Mouse (Mus musculus) hematopoietic stem cell, adult 5-6 weeks (primary cell): ENCODE data around the gene Gm10999. TPM values are rescaled to one million over a fixed set of nuclear protein-coding genes. Genes with fewer than 3 reads are reported as not detected.
"Not testable (repeated sequence)": the region's sequence is repeated elsewhere in the genome, so short reads cannot be mapped to it uniquely, and the experiment has no call there.

Experiments used
- ATAC-seq, 2 experiments: fragments of 125-278 bp in 1 of 2; replicated peaks in 1 of 2; 2 replicates each; pipeline ENCODE4 v1.8.0; 2016 to 2017; ENCODE audit warnings: inconsistent platforms in 2 of 2, mild to moderate bottlenecking in 2 of 2, moderate number of reproducible peaks in 2 of 2, low read depth in 1 of 2, moderate TSS enrichment in 1 of 2; ENCODE audit not compliant: low FRiP score in 2 of 2, poor library complexity in 2 of 2, severe bottlenecking in 2 of 2, insufficient read depth in 1 of 2, low TSS enrichment in 1 of 2
- total RNA-seq: library from RNA; stranded (forward); fragments of 172-1452, 232-1000 nt; gene quantifications from 2 replicates; pipeline ENCODE4 v1.2.3, GENCODE M21; 2017

Gene Gm10999
- total RNA-seq, result not detected in 2 replicates

DNA sequence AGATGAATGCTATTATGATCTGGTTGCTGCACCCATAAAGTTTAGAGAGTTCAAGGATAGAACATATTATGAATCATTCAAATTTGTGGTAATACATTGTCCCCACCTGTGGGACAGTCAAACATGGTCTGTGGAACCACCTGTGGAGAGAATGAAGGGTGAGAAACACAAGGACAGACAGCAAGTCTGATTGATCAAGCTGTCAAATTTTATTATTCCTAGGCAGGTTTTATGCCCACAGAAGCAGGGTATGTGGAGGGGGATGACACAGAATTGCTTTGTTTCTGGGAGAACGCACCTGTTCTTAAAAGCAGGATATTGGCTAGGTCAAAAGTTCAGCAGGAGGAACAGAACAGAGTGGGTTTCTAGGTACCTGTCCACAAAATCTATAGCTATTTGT is at the start of gene Gm10999:
Gene Gm10999 (minus strand): TSS at position 101 of the 400 bp plus-strand sequence.
- no peak for ATAC-seq

DNA sequence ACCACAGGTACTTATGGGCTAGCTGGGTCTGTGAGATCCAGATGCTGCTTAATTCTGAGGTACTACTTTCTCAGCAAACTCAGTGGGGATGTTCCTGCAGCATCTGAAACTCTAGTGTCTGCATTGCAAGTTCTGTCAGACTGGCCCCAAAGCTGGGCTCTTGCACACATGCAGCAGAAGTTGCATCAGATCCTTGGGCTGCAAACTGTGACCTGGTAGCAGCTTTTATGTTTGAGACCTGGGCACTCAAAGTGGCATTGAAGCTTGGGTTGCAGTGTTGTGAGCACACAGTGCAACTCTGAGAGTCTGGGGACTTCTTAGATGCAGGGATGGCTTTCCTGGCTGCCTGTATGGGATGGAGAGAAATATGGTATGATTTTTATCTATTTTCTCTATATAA is 2.0 kb upstream of the Gm10999 start:
- ATAC-seq, result no peak

DNA sequence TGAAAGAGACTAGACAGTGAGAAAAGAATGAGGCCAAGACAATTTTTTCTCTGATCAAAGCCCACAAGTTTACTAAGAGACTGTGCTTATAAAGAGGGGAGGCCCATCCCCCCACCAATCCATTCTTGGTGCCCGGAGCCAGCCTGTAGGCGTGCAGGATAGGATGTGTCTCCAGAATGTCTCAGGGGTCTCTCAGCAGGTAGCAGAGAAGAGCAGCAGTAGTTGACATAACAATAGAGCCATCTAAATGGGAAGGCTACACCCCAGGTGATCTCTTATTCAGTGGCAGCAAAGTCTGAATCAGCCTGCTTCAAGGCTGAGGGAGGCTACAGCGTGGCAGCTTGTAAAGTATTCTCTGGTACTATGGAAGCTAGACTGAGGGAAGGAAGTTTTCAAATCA is 15.7 kb downstream of the Gm10999 start:
- not testable (repeated sequence) for ATAC-seq

Other genes starting within 250 kb of the Gm10999 start
- gene Ccdc7a, start 66.1 kb downstream of the Gm10999 start, total RNA-seq, result not detected in 2 replicates
- gene Ccdc7b, start 64.5 kb downstream of the Gm10999 start, total RNA-seq, result not detected in 2 replicates
- 22.9 and 34.1 TPM in 2 replicates for gene 2610044O15Rik8, start 102.7 kb upstream of the Gm10999 start, total RNA-seq